Mouse (Mus musculus): Measurements from ENCODE around the gene Arl5a.

DNA sequence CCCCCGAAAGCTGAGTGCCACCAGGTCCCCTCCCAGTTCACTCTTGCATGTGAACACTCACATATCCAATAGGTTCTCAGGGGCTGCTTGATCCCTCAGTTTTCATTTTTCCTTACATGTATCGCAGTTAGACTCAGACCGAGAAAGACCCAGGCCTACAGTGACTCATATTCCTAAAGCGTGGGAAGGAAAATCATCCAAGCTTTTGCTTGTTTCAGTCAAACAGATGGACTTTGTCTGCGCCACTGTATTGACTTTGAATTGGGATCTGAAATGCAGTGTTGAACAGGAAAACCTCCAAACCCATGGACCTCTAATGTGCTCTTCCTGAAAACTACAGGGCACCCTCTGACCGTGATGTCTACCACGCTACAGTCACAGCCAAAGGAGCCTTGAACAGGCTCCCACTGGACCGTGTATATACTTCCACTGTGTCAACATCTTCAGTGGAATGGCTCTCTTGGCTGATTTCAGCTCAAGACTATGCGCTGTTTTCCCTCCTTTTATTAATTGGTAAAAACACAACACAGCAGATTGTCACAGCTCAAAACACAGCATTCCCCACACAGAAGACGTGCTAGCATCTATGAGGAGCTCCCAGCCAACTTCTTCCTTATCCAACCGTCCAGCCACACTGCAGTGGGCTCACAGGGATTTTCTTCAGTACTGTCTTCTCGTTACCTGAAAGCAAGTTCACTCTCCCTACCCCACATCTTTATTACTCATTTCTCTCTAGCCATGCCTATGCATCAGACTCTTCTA, 36.7 kb upstream of the Arl5a start:
- TF ChIP-seq SIN3A (IDR thresholded peaks at IDR 0.05; ENCODE audit: low read length) (no peak), CTCF (IDR thresholded peaks at IDR 0.05 in 2 of 3, conservative IDR thresholded peaks at IDR 0.05 in 1 of 3; ENCODE audit: control insufficient read depth in 1 of 3, insufficient read depth in 1 of 3, low read depth in 2 of 3, low read length in 3 of 3, poor library complexity in 1 of 3, severe bottlenecking in 1 of 3) (no peak), MYB (IDR thresholded peaks at IDR 0.05; ENCODE audit: low read depth, low read length) (no peak), POLR2A (IDR thresholded peaks at IDR 0.05; ENCODE audit: control insufficient read depth in 1 of 2, insufficient read depth in 1 of 2, low read depth in 1 of 2, low read length in 2 of 2, poor library complexity in 1 of 2) (no peak), KAT2A (conservative IDR thresholded peaks at IDR 0.05; ENCODE audit: low read depth, low read length) (no peak)

Data from MEL (cell line).